Mouse (Mus musculus) megakaryocyte-erythroid progenitor cell, adult 5-6 weeks (primary cell): ENCODE results near the gene Rarb. TPM values are rescaled to one million over a fixed set of nuclear protein-coding genes. Genes with fewer than 3 reads are reported as not detected.

Experiments used
- ATAC-seq: replicated peaks from 2 replicates; pipeline ENCODE4 v1.8.0; 2016; ENCODE audit warnings: mild to moderate bottlenecking, inconsistent platforms; ENCODE audit not compliant: severe bottlenecking, poor library complexity, low FRiP score, low TSS enrichment
- total RNA-seq, 2 experiments: library from RNA; stranded (forward) in 1 of 2; stranded (reverse) in 1 of 2; fragments of 200-1000, 215-1000 nt in 1 of 2; fragments of >200 nt in 1 of 2; fragmentation: Nextera tagmentation in 1 of 2; gene quantifications; 2 replicates each; pipeline ENCODE4 v1.2.3; 2014 to 2017

Gene Rarb
- total RNA-seq, 2 experiments from 2014 or later = 0.07 TPM; not detected in 1

- ATAC-seq = no peak
Observed at GRCm38 (mm10) chr14:16551843-16552242, 267.1 kb downstream of the Rarb start.

- ATAC-seq = no peak
Observed at GRCm38 (mm10) chr14:16548200-16548576, 270.8 kb downstream of the Rarb start.

- no peak for ATAC-seq
Observed at GRCm38 (mm10) chr14:16547492-16548199, 271.3 kb downstream of the Rarb start.

GRCm38 (mm10) chr14:16544995-16545394, 274.0 kb downstream of the Rarb start:
- no peak for ATAC-seq

- no peak for ATAC-seq
Observed at GRCm38 (mm10) chr14:16541641-16542040, 277.3 kb downstream of the Rarb start.

GRCm38 (mm10) chr14:16537433-16537832, 281.5 kb downstream of the Rarb start:
- ATAC-seq = no peak

- ATAC-seq = no peak
Observed at GRCm38 (mm10) chr14:16528631-16529030, 290.3 kb downstream of the Rarb start.

- ATAC-seq = no peak
Observed at GRCm38 (mm10) chr14:16526120-16526519, 292.8 kb downstream of the Rarb start.

- no peak for ATAC-seq
Observed at GRCm38 (mm10) chr14:16525137-16525924, 293.6 kb downstream of the Rarb start.

GRCm38 (mm10) chr14:16522852-16523251, 296.1 kb downstream of the Rarb start:
- no peak for ATAC-seq

- no peak for ATAC-seq
Observed at GRCm38 (mm10) chr14:16519588-16520167, 299.3 kb downstream of the Rarb start.

GRCm38 (mm10) chr14:16517958-16518357, 301.0 kb downstream of the Rarb start:
- no peak for ATAC-seq

GRCm38 (mm10) chr14:16515731-16516130, 303.2 kb downstream of the Rarb start:
- no peak for ATAC-seq

- no peak for ATAC-seq
Observed at GRCm38 (mm10) chr14:16510574-16510973, 308.4 kb downstream of the Rarb start.

- ATAC-seq = no peak
Observed at GRCm38 (mm10) chr14:16509825-16510224, 309.1 kb downstream of the Rarb start.

- ATAC-seq = no peak
Observed at GRCm38 (mm10) chr14:16508760-16509159, 310.2 kb downstream of the Rarb start.

- no peak for ATAC-seq
Observed at GRCm38 (mm10) chr14:16497226-16497661, 321.7 kb downstream of the Rarb start.

- no peak for ATAC-seq
Observed at GRCm38 (mm10) chr14:16483656-16484380, 335.1 kb downstream of the Rarb start.

- no peak for ATAC-seq
Observed at GRCm38 (mm10) chr14:16480621-16481020, 338.3 kb downstream of the Rarb start.

- no peak for ATAC-seq
Observed at GRCm38 (mm10) chr14:16479521-16479920, 339.4 kb downstream of the Rarb start.
